Mouse (Mus musculus) hindbrain, embryonic 15.5 days (tissue): ENCODE data around the gene Lamc3. TPM values are rescaled to one million over a fixed set of nuclear protein-coding genes. Genes with fewer than 3 reads are reported as not detected.

Experiments used
- ATAC-seq: fragments of 200-750 bp; cut with Nextera tagmentation; 2 replicates; pipeline ENCODE4 v1.8.0; 2017; ENCODE audit warnings: low read depth, moderate number of reproducible peaks, moderate TSS enrichment; ENCODE audit not compliant: low FRiP score
- H3K27ac ChIP-seq: fragments of 300-500 bp; sonication (generic); replicated peaks from 2 replicates; pipeline ENCODE4 v1.5.1; 2015; ENCODE audit warnings: mild to moderate bottlenecking, inconsistent platforms
- H3K27me3 ChIP-seq: fragments of 300-500 bp; sonication (generic); 2 replicates; pipeline ENCODE4 v1.6.1; 2015; ENCODE audit warnings: control low read depth, inconsistent platforms
- H3K36me3 ChIP-seq: fragments of 300-500 bp; sonication (generic); 2 replicates; pipeline ENCODE4 v1.6.1; 2015; ENCODE audit warnings: control low read depth, inconsistent platforms
- H3K4me1 ChIP-seq: fragments of 300-500 bp; sonication (generic); replicated peaks from 2 replicates; pipeline ENCODE4 v1.6.1; 2015; ENCODE audit warnings: control low read depth, inconsistent platforms
- H3K4me2 ChIP-seq: fragments of 300-500 bp; sonication (generic); 2 replicates; pipeline ENCODE4 v1.6.1; 2015; ENCODE audit warnings: moderate library complexity, mild to moderate bottlenecking, inconsistent platforms
- H3K4me3 ChIP-seq: fragments of 300-500 bp; sonication (generic); 2 replicates; pipeline ENCODE4 v1.5.1; 2015; ENCODE audit warnings: mild to moderate bottlenecking, inconsistent platforms
- H3K9ac ChIP-seq: fragments of 300-500 bp; sonication (generic); 2 replicates; pipeline ENCODE4 v1.6.1; 2015; ENCODE audit warnings: inconsistent platforms
- H3K9me3 ChIP-seq: fragments of 300-500 bp; sonication (generic); 2 replicates; pipeline ENCODE4 v1.6.1; 2016; ENCODE audit warnings: control low read depth, inconsistent platforms
- WGBS: fragments of 180-500 bp; shearing (Covaris S2); methylation state at CpG from one replicate; pipeline ENCODE4 v1.1.7; 2015; 5-methylcytosine and 5-hydroxymethylcytosine counted together
- polyA plus RNA-seq: library from polyadenylated mRNA; unstranded; fragments of >200 nt; fragmentation: Nextera tagmentation; extraction: Ambion mirVana; gene quantifications from 2 replicates; pipeline ENCODE4 v1.2.1, GENCODE M21; 2015

Lamc3 gene
- polyA plus RNA-seq, 1 experiment from 2014 or later, result 5.4 TPM

- H3K27me3 ChIP-seq, result no peaks in the 10 kb centered on the region
- no peaks in the 10 kb centered on the region for H3K4me1 ChIP-seq
- no peak overlapping the region for H3K4me3 ChIP-seq
- WGBS, result 97% methylated on average over 13 of the region's 13 CpGs
- H3K9ac ChIP-seq, result no peak overlapping the region
- ATAC-seq, result no peak
- peaks cover 89% of the 10 kb centered on the region for H3K36me3 ChIP-seq
- no peaks in the 10 kb centered on the region for H3K9me3 ChIP-seq
- H3K4me2 ChIP-seq, result no peak overlapping the region
- no peak overlapping the region for H3K27ac ChIP-seq
Measured at GRCm38 (mm10) chr2:31996060-31996459, 109.0 kb downstream of the Lamc3 start.

Other genes with a start within 250 kb of the Lamc3 start
- gene Prdm12, start 247.3 kb upstream of the Lamc3 start, polyA plus RNA-seq, result 1.7 and 3.1 TPM in 2 replicates
- 42.0 and 42.4 TPM in 2 replicates for gene Exosc2, start 216.6 kb upstream of the Lamc3 start, polyA plus RNA-seq
- 17.6 and 18.1 TPM in 2 replicates for gene Abl1, start 198.9 kb upstream of the Lamc3 start, polyA plus RNA-seq
- 0.12 TPM in 1 of 2 replicates, not detected in the other for gene Qrfp, start 76.7 kb upstream of the Lamc3 start, polyA plus RNA-seq
- gene Fibcd1, start 41.3 kb upstream of the Lamc3 start, polyA plus RNA-seq, result 7.7 and 8.1 TPM in 2 replicates
- gene Aif1l, start 62.8 kb downstream of the Lamc3 start, polyA plus RNA-seq, result 23.5 and 23.7 TPM in 2 replicates
- 61.6 and 64.8 TPM in 2 replicates for gene Nup214, start 87.1 kb downstream of the Lamc3 start, polyA plus RNA-seq
- gene Fam78a, start 197.6 kb downstream of the Lamc3 start, polyA plus RNA-seq, result 0.62 and 0.67 TPM in 2 replicates
- gene Plpp7, start 208.2 kb downstream of the Lamc3 start, polyA plus RNA-seq, result 27.5 and 29.5 TPM in 2 replicates